Mouse (Mus musculus) cerebellum, adult 8-10 months (tissue): ENCODE measurements around the gene Nfil3.
A peak's percentile ranks its signal among the peaks of the same experiment; 100 is the strongest.

Experiments used
- DNase-seq: peaks from one replicate; pipeline ENCODE4 v3.0.0; 2022

Gene Nfil3

DNA sequence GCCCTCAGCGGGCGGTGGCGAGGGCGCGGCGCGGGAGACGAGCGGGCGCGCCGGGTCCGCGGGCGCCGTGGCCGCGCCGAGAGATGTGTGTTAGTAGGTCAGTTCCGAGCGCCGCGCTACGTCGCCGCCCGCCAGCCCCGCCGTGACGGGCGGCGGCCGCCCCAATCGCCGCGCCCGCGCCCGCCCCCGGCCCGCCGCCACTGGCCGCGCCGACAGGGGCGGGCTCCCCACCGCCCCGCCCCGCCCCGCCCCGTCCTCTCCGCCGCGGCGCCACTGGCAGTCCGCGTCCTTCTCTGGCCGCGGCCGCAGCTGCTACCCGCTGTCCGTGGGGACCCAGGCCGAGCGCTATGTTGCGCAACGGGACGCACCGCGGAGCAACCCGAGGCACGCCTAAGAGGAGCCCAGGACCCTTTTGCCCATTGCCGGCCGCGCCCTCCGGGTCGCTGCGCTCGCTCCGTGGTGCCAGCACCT lies at the start of gene Nfil3:
Gene Nfil3, minus strand, starts transcription at position 123 of the 471 bp plus-strand sequence.
- no peak for DNase-seq

DNA sequence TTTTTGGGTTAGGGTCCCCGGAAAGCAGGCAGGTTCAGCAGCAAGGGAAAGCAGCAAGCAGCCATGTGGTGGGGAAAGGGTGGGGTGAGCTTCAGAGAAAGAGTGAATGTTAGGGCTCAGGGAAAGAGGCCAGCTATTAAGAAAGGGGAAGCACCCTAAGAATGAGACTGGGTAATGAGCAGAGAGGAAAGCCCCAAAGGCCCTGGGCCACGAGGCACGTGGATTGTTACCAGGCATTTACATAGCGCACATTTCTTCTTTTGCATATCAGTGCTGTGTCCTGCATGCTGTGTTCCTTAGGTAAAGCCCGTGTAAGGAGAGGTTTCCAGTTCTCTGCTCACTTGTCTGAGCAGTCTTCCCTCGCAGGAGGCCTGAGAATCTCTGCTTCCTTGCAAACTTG lies 43.4 kb upstream of the Nfil3 start:
- DNase-seq = no peak

DNA sequence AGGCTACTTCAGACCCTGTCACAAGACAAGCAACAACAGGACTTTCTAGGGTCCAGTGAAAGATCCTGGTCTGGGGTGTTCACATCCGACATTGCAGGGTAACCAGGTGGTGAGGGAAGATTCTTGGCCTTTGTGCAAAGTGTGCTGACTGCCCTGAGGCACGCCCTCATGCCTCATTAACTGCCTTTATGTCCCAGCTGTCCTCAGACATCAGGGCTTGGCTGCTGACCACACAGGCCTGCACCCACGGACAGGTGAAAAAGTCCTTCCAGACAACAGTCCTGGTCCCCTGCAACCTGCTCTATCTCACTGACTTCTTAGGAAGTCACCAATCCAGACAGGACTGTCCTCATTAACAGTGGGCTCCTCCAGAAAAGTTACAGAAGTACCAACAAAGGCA lies 39.4 kb upstream of the Nfil3 start:
- no peak for DNase-seq

DNA sequence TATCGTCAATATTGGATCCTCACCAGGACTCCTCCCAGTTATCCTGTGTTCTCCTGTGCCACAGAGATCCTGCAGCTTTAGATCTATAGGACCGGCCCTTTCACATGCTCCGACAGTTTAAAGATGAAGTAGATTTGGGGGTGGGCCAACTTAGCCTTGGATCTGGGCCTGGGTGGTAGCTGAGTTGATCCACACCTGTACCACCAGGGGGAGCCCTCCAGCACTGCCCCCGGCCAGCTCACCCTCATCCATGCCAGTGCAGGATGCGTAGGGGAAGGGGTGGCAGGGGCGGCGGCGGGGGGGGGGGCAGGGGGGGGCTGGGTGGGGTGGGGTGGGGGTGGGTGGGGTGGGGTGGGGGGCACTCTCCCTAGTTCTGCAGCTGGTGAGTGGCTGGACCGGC lies 38.7 kb upstream of the Nfil3 start:
- DNase-seq = no peak

DNA sequence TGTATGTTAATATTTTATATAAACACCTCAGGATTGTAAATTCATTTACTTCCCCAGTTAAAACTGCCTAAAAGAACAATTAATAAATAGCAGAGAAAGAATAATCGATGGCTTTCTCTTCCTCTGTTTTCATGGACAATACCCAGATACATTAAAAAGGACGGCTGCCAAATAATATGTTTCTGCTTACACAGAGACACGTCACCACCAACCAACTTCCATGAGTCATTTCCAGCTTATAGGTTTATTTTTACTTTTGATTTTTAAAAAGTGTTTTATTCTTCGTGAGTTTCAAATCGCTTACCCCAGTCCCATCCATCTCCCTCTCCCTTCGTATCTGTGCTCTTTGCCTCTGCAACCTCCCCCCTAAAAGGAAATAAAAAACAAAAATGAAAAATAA lies 38.1 kb upstream of the Nfil3 start:
- no peak for DNase-seq

DNA sequence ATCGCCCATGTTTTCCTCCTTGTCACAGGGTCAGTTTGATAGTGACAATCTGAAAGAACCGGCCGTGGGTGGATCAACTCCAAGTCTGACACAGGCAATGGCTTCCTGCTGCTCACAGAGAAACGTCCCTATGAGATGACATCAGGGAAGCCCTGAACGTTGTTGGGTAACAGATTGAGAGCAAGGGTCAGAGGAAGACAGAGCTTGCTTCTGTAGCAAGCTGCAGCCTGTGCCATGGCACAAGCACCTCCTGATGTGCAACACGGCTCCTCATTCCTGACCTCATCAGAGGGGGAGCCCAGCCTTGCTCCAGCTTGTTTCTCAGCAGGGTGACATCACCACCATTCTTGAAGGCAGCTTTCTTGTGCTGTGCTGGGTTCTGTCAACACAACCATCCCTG lies 37.1 kb upstream of the Nfil3 start:
- no peak for DNase-seq

DNA sequence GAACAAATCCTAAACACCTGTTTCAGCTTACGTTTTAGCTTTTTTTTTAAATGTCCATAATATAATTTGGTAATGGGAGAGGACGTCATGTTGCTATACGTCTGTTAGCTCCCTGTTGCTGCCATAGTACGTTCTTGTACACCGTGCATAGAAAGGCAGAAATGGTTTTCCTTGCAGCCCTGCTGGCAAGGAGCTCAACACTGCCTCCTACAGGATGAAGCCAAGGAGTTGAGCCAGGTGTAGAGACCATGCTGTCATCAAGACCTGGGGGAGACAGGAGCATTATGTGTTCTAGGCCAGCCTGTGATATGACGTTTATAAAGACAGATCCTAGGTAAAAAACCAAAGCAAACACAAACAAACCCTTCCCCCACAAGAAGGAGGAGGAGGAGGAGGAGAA lies 36.2 kb upstream of the Nfil3 start:
- no peak for DNase-seq

DNA sequence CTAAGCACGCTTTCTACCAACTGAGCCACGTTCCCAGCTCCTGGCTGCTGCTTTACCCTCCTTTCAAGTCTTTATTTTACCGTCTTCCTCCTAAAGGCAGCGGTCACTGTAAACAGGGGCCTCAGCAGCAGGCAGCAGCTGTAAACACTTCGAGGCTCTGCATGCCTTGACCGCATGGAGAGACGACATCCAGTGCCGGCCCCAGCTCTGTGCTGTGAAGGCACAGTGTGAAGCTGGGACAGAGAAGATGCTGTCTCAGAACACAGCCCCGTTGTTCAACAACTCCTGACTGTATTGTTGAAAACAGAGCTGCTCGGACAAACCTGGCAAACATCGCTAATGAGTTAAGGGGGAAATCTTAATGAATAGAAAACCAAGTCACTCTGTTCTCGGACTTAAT lies 30.6 kb upstream of the Nfil3 start:
- no peak for DNase-seq

DNA sequence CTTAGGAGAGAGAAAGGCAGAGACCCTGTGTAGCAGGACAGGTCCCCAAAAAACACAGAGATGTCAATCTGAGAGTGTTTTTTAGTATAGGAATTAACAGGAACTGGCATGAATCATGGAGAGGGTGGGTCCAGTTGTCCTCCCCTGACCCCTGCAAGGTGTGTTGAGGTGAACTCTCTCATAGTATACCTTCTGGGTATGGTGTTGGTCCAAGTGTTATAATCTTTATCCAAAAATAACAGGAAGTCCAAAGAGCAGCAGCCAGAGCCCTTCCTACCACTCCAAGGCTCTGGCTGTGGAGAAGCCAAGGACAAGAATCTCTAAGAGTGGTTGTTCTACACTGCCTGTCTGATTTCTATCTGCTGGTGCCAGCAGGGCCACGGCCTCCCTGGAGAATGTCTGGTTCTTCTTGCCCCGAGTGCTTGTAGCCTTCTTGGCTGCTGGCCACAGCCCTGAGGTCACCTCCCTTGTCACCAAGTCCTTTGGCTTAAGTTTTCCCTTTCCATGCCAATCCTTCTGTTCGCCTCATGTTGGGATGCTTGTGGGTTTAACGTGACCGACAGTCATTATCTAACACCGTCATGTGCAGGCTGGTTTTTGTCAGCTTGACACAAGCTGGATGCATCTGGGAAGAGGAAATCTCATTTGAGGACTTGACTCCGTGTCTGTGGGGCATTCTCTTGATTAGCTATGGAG lies 27.8 kb upstream of the Nfil3 start:
- DNase-seq = no peak

DNA sequence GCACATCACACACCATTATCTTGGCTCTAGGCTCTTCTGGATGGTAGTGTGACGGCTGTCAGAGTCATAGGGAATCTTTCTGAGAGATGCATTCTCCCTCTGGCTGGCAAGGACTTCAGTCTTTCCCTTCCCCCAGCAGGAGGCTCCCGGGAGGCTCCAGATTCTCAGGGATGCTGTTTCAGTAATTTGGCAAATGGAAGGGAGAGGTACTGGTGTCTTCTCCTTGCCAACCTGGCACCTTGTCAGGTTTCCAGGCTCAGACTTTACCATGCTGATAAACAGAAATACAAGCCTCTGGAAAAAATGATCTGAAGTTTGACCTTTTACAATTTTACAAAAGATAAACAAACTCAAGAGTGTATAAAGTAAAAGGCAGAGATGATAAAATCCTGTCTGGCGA lies 26.9 kb upstream of the Nfil3 start:
- DNase-seq = peak; percentile 30

DNA sequence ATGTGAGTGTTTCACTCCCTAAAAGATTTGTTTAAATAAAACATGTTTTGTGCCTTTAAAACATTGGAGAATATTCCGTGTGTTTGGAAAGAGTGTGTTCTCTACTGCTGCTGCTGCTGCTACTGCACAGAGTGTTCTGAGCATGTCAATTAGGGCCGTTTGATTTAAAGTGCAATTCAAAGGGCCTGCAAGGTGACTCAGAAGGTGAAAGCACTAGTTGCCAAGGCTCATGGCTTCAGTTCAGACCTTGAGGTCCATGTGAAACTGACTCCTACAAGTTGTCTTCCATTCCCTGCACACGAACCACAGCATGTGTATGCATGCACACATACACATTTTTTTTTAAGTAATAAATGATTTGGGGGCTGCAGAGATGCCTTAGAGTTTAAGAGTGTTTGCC lies 22.4 kb upstream of the Nfil3 start:
- DNase-seq = no peak

DNA sequence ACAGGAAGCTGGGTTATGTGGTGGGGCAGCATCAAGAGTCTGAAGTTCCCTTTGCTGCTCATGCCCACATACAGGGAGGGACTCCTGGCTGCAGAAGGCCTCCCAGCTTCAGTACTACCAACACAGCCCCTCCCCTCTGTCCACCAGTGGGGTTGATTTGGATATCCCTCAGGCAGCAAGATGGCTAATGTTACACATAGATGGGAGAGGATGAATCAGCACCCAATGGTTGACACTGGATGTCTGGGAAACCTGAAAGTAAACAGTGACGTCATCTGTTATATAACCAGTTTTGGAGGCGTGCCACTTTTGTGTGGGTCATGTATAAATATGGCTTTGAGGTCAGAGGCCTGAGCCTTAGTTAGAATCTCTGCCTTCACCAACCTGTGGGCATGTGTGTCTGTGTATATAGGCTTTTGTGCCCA lies 20.6 kb upstream of the Nfil3 start:
- no peak for DNase-seq

DNA sequence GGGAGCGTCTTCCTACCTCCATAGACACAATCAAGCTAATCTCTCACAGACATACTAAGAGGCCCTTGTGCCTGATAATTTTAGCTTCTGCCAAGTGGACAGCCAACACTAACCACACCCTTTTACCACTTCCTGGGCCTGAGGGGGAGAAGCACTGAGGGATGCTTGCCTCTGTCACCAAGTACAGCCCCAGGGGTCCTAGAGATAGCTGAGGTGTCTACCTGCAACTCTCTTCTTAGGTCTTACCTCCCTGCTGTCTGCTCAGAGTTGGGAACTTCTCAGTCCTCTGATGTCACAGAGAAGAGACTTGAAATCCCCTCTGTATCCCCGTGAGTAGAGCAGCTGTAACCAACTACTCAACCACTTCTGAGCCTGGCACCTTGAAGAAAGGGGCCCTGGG lies 19.6 kb upstream of the Nfil3 start:
- no peak for DNase-seq

DNA sequence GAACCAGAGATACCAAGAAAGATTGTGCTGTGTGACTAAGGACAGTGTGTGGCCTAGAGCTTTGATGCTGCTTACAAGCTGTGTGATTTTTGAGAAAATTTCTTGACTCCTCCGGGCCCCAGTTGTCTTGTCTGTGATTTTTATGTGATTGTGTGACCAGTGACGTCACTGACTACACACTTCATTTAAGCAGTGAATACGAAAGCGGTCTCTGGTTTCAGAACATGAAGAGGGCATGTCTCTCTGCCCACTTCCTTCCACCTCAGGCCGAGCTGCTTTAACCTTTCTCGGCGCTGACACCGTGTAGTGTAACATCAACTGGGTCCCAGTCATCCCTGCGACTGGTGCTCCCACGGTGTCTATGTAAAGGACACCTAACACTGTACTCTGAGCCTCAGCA lies 17.7 kb upstream of the Nfil3 start:
- DNase-seq = no peak

DNA sequence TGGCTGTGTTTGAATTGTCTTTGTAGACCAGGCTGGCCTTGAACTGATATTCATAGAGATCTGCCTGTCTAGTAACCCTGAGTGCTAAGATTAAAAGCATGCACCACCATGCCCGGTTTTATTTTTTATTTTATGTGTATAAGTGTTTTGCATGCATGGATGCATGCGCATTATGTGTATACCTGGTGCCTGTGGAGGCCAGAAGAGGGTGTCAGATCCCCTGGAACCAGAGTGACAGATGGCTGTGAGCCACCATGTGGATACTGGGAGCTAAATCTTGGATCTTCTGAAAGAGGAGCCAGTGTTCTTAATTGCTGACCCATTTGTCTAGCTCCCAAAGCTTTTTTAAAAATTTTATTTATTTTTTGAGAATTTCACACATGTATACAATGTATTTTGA lies 16.9 kb upstream of the Nfil3 start:
- DNase-seq = no peak

DNA sequence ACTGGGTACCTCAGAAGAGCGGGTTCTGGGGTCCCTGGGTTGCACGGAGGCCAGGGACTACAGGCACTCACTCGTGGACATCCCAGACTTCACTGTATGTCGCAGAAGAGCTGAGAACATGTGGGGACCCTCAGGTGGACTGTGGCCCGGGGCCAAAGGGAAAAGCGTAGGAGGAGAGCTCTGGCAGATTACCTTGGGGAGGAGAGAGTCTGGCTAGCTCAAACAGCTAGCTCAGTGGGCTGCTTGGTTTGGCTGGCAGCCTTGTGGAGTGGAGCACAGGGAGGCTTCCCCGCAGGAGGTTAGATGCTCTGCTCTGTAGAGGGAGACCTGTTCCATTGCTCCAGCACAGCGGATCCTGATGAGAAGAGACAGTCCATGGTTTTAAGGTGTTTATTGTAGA lies 15.3 kb upstream of the Nfil3 start:
- no peak for DNase-seq

DNA sequence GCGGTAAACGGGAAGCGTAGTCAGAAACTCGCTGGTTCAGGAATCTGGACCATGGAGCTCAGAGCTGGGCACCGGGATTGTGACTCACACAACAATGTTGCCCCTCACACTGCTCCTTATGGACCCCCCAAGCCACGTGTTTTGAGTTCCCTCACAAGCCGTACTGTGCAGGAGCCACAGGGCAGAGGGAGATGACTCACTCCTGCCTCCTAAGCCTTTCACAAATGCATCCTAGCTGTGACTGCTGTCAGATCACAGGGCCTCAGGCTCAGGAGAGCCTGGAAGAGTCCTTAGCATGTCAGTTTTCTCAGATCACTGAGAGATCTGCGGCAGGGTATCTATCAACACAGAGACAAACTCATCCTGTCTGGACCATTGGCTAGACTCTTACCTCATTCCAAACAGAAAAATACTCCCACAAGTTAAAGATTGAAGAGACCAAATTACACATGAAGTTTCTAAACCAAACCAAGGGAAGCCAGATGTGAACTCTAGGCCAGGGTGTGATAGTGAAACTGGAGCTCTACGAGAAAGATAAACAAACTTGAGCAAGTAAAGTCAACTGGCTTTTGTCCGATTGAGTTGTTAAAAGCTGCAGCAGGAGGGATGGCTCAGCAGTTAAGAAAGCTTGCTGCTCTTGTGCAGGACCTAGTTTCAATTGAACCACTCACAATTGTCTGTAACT lies 13.5 kb upstream of the Nfil3 start:
- DNase-seq = no peak

DNA sequence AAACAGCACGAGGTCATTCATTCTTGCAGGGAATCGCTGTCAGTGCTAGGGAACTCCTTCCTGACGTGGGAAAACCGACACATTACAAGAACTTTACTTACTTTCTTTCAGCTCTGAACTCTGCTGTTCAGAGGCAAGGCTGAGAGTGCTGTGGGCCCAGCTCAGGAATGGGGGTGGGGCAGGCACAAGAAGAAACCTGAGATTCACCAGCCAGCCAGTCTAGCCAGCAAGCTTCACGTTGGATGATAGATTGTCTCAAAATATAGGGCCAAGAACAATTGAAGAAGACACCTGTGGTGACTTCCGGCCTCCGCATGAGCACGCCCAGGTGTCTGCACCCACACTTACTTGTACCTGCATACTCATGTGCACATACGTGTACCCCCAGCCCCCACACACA lies 9.3 kb upstream of the Nfil3 start:
- no peak for DNase-seq

DNA sequence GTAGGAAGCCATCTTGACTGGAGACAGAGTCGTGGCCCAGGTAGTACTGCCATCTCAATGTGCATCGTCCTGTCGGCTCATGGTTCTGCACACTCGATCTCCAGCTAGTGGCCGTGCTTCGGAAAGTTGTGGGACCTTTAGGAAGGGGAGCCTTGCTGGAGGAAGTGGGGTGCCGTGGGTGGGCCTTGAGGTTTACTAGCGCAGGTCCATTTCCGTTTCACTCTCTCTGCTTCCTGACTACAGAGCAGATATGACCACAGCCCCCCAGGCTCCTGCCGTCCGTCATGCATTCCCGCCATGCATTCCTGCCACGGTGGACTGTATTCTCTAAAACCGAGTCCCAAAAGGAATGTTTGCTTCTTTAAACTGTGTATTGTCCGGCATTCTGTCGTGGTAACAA lies 8.1 kb upstream of the Nfil3 start:
- no peak for DNase-seq

DNA sequence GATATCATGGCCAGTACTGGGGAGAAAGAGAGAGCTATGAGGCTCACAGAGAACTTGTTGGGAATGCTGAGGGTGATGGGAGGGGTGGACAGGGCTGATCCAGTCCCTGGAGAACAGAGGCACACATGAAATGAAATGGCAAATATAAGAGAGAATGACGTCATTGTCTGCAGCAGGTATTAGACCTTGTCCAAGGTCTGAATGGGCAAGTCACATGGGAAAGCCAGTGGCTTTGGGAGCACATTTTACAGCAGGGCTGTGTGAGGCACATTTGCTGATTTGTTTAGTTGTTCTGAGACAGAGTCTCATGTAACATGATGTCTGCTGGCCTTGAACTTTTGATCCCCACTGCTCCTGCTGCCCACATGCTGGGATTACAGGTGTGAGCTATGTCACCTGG lies 7.0 kb upstream of the Nfil3 start:
- DNase-seq = no peak

DNA sequence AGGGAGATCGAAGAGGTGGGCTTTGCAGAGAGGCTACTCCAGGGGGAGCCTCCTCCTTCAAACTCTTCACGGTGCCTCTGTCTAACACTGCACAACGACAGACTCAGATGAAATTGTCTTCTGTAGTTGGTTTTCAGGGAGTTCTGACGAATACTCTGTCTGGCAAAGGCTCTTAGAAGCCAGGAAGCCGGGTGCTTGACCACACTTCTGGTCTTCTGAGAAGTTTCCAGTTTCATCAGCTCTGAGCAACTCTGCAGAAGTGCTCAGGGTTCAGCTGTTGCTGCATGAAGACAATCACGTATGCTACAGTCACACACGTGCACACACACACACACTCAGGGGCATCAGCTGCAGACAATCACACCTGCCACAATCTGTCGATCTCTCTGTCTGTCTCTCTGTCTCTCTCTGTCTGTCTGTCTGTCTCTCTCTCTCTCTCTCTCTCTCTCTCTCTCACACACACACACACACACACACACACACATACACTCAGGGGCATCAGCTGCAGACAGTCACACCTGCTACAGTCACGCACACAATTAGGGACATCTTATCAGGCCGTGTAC lies 5.4 kb upstream of the Nfil3 start:
- no peak for DNase-seq

DNA sequence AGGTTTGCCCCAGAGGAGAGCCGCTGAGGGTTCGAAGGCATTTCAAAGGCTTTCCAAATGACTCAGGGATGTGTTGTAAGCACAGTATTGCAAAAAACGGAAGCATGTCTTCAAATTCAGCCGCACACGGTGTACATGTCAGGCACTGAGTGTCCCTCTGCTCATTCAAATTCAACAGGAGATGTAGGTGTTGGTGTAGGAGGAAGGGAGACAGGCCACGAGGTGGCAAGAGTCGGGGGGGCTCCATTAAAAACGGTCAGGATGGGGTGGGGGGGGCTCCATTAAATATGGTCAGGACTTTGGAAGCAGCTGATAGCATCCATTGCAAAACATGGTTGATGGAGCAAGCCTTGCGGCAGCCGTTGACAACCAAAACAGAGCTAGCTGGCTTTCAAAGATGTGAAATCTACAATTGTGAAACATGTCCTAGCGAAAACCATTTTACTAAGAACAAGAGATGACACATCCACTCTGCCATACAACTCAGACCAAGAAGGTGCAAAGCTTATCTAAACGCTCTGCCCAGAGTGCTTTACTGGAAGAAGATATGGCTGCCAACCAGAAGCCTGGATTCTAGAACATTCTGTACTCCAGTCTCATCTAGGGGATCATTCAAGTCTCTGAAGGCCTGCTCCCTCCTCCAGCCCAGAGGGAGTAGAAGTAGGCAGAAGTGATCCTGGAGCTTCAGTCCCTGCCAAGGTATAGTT lies 4.8 kb upstream of the Nfil3 start:
- no peak for DNase-seq

DNA sequence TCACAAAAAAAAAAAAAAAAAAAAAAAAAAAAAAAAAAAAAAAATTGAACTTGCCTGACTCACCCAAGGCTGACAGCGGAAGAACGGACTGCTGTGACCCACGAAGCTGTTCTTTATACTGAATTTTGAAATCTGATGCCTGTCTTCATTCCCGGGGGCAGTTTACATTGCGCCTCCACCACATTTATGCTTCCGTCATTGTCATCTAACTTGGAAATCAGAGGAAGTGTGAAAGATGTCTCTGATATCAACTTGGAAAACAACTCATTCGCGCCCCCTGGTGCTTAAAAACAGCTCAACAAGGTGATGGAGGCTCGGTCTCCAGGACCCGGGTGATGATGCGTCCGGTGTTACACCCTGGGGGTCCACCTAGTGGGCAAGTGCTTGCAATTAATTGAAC lies 1.8 kb upstream of the Nfil3 start:
- peak; percentile 89 for DNase-seq
